Mouse (Mus musculus) midbrain, embryonic 16.5 days (tissue): ENCODE measurements around the gene Prss54. TPM values are rescaled to one million over a fixed set of nuclear protein-coding genes. Genes with fewer than 3 reads are reported as not detected.

Experiments used
- ATAC-seq: fragments of 200-750 bp; cut with Nextera tagmentation; 2 replicates; pipeline ENCODE4 v1.8.0; 2017; ENCODE audit warnings: moderate TSS enrichment
- H3K27ac ChIP-seq: fragments of 300-500 bp; sonication (generic); 2 replicates; pipeline ENCODE4 v1.5.1; 2014; ENCODE audit warnings: mild to moderate bottlenecking, low read length, mixed read lengths
- H3K27me3 ChIP-seq: fragments of 300-500 bp; sonication (generic); 2 replicates; pipeline ENCODE4 v1.6.1; 2014; ENCODE audit warnings: low read depth, low read length, mixed read lengths; ENCODE audit not compliant: control insufficient read depth, insufficient read depth
- H3K36me3 ChIP-seq: fragments of 300-500 bp; sonication (generic); 2 replicates; pipeline ENCODE4 v1.6.1; 2014; ENCODE audit warnings: mild to moderate bottlenecking, low read length, moderate library complexity, mixed read lengths; ENCODE audit not compliant: control insufficient read depth, insufficient read depth
- H3K4me1 ChIP-seq: fragments of 300-500 bp; sonication (generic); 2 replicates; pipeline ENCODE4 v1.6.1; 2014; ENCODE audit warnings: mild to moderate bottlenecking, low read length, mixed read lengths; ENCODE audit not compliant: control insufficient read depth, insufficient read depth
- H3K4me2 ChIP-seq: fragments of 300-500 bp; sonication (generic); 2 replicates; pipeline ENCODE4 v1.6.1; 2014; ENCODE audit warnings: mild to moderate bottlenecking, low read length, mixed read lengths
- H3K4me3 ChIP-seq: fragments of 300-500 bp; sonication (generic); 2 replicates; pipeline ENCODE4 v1.5.1; 2014; ENCODE audit warnings: low read depth, mild to moderate bottlenecking, low read length, moderate library complexity, mixed read lengths
- H3K9ac ChIP-seq: fragments of 300-500 bp; sonication (generic); 2 replicates; pipeline ENCODE4 v1.6.1; 2014; ENCODE audit warnings: low read depth, low read length, mixed read lengths
- H3K9me3 ChIP-seq: fragments of 300-500 bp; sonication (generic); replicated peaks from 2 replicates; pipeline ENCODE4 v1.6.1; 2014; ENCODE audit warnings: mild to moderate bottlenecking, low read length, mixed read lengths; ENCODE audit not compliant: control insufficient read depth, poor library complexity, severe bottlenecking
- WGBS: fragments of 180-500 bp; shearing (Covaris S2); extraction: QIAGEN DNeasy Blood & Tissue Kit; methylation state at CpG from one replicate; pipeline ENCODE4 v1.1.7; 2014; 5-methylcytosine and 5-hydroxymethylcytosine counted together
- polyA plus RNA-seq: library from polyadenylated mRNA; unstranded; fragments of >200 nt; fragmentation: Nextera tagmentation; extraction: Ambion mirVana; gene quantifications from 2 replicates; pipeline ENCODE4 v1.2.1, GENCODE M21; 2015

Prss54 gene
- polyA plus RNA-seq, 1 experiment from 2014 or later: not detected

GRCm38 (mm10) chr8:95601306-95601705 lies 25.2 kb upstream of the Prss54 start:
- no peak overlapping the region for H3K27ac ChIP-seq
- no peak overlapping the region for H3K4me3 ChIP-seq
- 82% methylated on average over 15 of the region's 15 CpGs for WGBS
- H3K4me1 ChIP-seq: no peaks in the 10 kb centered on the region
- H3K9me3 ChIP-seq: no peaks in the 10 kb centered on the region
- H3K9ac ChIP-seq: no peak overlapping the region
- H3K36me3 ChIP-seq: no peaks in the 10 kb centered on the region
- no peak overlapping the region for H3K4me2 ChIP-seq
- no peaks in the 10 kb centered on the region for H3K27me3 ChIP-seq
- ATAC-seq: no peak

DNA sequence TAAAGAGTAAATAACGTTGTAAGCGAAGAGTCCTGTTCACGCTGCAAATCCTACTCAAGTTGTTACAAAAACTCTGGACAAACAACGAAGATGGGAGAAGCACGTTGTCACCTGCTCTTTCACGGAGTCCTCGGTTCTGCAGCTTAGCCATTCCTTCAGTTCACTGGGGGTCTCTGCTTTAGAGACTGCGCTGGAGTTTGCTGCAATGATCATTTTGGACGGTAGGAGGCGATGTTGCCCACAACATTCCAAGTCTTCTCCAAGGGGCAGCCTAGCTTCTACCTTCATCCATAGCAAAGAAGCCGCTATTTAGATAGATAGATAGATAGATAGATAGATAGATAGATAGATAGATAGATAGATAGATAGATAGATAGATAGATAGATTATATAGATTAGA lies 23.7 kb upstream of the Prss54 start:
- ATAC-seq: no peak
- Histone ChIP-seq H3K4me3 (no peak overlapping the region), H3K9ac (no peak overlapping the region), H3K4me2 (no peak overlapping the region; the same call in 1 of the 2 replicates), H3K4me1 (peaks cover 2% of the 10 kb centered on the region; the same call in 1 of the 2 replicates), H3K9me3 (no peaks in the 10 kb centered on the region), H3K27me3 (no peaks in the 10 kb centered on the region), H3K27ac (no peak overlapping the region), H3K36me3 (no peaks in the 10 kb centered on the region)
- WGBS: 10% methylated on average over 11 of the region's 11 CpGs

- Histone ChIP-seq H3K36me3 (no peaks in the 10 kb centered on the region), H3K9me3 (no peaks in the 10 kb centered on the region), H3K4me2 (no peak overlapping the region), H3K27me3 (no peaks in the 10 kb centered on the region), H3K4me3 (no peak overlapping the region), H3K9ac (no peak overlapping the region), H3K27ac (no peak overlapping the region), H3K4me1 (peaks cover 2% of the 10 kb centered on the region; the same call in 1 of the 2 replicates)
- 77% methylated on average over 4 of the region's 4 CpGs for WGBS
- ATAC-seq: no peak
Measured at GRCm38 (mm10) chr8:95596841-95597241, 20.7 kb upstream of the Prss54 start.

- peaks cover 2% of the 10 kb centered on the region; the same call in 1 of the 2 replicates for H3K4me1 ChIP-seq
- no peak overlapping the region for H3K4me3 ChIP-seq
- H3K9me3 ChIP-seq: no peaks in the 10 kb centered on the region
- 84% methylated on average over 14 of the region's 14 CpGs for WGBS
- no peaks in the 10 kb centered on the region for H3K27me3 ChIP-seq
- H3K4me2 ChIP-seq: no peak overlapping the region
- no peak overlapping the region for H3K27ac ChIP-seq
- no peak overlapping the region for H3K9ac ChIP-seq
- 0 out of 2 replicates have a peak, but pooled peaks have one; percentile 17 for ATAC-seq
- H3K36me3 ChIP-seq: no peaks in the 10 kb centered on the region
Measured at GRCm38 (mm10) chr8:95595131-95595530, 19.0 kb upstream of the Prss54 start.

GRCm38 (mm10) chr8:95593439-95594393 lies 17.6 kb upstream of the Prss54 start:
- WGBS: 86% methylated on average over 7 of the region's 7 CpGs
- no peak for ATAC-seq

DNA sequence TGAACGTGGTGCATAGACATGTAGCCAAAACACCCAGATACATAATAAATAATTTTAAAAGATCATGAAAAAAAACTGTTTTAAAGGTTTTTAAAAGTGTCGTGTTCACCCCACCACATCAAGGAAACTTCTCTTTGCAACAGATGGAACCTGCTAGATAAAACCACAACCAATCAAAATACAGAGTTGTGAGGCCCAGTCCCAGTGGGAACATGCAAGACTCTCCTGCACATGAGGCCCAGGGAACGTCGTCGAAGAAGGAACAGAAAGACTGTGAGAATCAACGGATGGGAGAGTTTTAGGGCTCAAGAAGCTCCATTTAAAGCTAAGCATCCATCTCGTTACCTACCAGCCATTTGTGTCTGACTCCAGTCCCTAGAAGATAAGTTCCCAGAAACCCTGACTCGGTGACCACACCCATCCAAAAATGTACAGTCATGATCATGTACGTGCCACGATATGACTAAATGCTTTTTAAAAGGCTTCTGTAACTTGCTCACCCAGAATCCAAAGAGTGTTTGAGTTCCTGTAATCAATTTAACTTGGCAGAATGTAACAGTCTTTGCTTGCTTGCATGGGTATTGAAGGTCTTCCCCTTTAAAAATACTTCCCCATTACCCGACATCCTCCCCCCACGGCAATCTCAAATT lies 16.1 kb upstream of the Prss54 start:
- H3K9me3 ChIP-seq: no peaks in the 10 kb centered on the region
- WGBS: 89% methylated on average over 12 of the region's 12 CpGs
- no peak for ATAC-seq
- H3K9ac ChIP-seq: no peak overlapping the region
- no peak overlapping the region for H3K27ac ChIP-seq
- H3K4me1 ChIP-seq: peaks cover 2% of the 10 kb centered on the region; the same call in 1 of the 2 replicates
- H3K4me2 ChIP-seq: no peak overlapping the region
- no peaks in the 10 kb centered on the region for H3K27me3 ChIP-seq
- H3K36me3 ChIP-seq: no peaks in the 10 kb centered on the region
- no peak overlapping the region for H3K4me3 ChIP-seq

More at GRCm38 (mm10) chr8:95593439-95594393, 17.6 kb upstream of the Prss54 start:
- Histone ChIP-seq H3K4me3 (no peak overlapping the region), H3K36me3 (no peaks in the 10 kb centered on the region), H3K4me1 (peaks cover 2% of the 10 kb centered on the region; the same call in 1 of the 2 replicates), H3K27ac (no peak overlapping the region), H3K9ac (no peak overlapping the region), H3K9me3 (no peaks in the 10 kb centered on the region), H3K27me3 (no peaks in the 10 kb centered on the region), H3K4me2 (no peak overlapping the region)

- H3K4me2 ChIP-seq: no peak overlapping the region
- H3K9me3 ChIP-seq: peaks cover 2% of the 10 kb centered on the region; the same call in 1 of the 2 replicates
- peaks cover 2% of the 10 kb centered on the region; the same call in 1 of the 2 replicates for H3K4me1 ChIP-seq
- no peak for ATAC-seq
- no peaks in the 10 kb centered on the region for H3K36me3 ChIP-seq
- 89% methylated on average over 4 of the region's 4 CpGs for WGBS
- H3K27ac ChIP-seq: no peak overlapping the region
- no peak overlapping the region for H3K4me3 ChIP-seq
- H3K27me3 ChIP-seq: no peaks in the 10 kb centered on the region
- no peak overlapping the region for H3K9ac ChIP-seq
Measured at GRCm38 (mm10) chr8:95590539-95590938, 14.4 kb upstream of the Prss54 start.

GRCm38 (mm10) chr8:95589282-95589681 lies 13.1 kb upstream of the Prss54 start:
- no peak for ATAC-seq
- H3K27me3 ChIP-seq: no peaks in the 10 kb centered on the region
- H3K4me2 ChIP-seq: no peak overlapping the region
- H3K27ac ChIP-seq: no peak overlapping the region
- H3K36me3 ChIP-seq: no peaks in the 10 kb centered on the region
- no peaks in the 10 kb centered on the region for H3K4me1 ChIP-seq
- H3K4me3 ChIP-seq: no peak overlapping the region
- H3K9me3 ChIP-seq: peaks cover 2% of the 10 kb centered on the region; the same call in 1 of the 2 replicates
- WGBS: 67% methylated on average over 10 of the region's 10 CpGs
- no peak overlapping the region for H3K9ac ChIP-seq

- Histone ChIP-seq H3K9me3 (peaks cover 2% of the 10 kb centered on the region; the same call in 1 of the 2 replicates), H3K36me3 (no peaks in the 10 kb centered on the region), H3K4me2 (no peak overlapping the region), H3K9ac (no peak overlapping the region), H3K4me1 (no peaks in the 10 kb centered on the region), H3K27me3 (no peaks in the 10 kb centered on the region), H3K27ac (no peak overlapping the region), H3K4me3 (no peak overlapping the region)
- ATAC-seq: no peak
- 91% methylated on average over 1 of the region's 1 CpGs for WGBS
Measured at GRCm38 (mm10) chr8:95587339-95587738, 11.2 kb upstream of the Prss54 start.
